Mouse (Mus musculus): Measurements from ENCODE around the gene Wipf3.

DNA sequence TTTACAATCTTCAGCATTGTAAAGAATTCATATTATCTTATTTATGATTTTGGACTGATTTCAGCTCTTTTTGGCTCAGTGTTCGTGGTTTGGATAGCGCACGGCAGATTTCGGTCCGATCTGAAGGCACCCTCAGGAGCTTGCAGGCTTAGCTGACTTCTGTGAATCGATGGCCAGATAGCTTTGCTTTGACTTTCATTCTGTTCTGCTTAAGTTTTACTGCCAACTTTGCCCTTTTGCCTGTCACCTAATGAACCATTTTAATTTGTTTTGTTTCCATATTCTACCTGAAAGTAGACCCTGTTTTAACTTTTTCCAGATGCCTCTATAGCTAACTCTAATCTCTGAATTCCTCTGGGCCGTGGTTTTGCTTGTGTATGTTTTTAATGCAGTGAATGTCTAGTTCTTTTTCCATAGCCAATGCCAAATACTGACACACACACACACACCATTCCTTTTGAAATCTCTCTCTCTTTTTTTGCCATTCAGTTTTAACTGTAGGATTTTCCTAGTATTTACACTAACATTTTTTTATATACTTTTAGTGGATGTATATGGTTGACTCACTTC lies 15.9 kb downstream of the Wipf3 start:
- no peak for TF ChIP-seq POLR2A (IDR thresholded peaks at IDR 0.05; ENCODE audit: insufficient read depth, low read length)
- no peak for TF ChIP-seq CTCF (IDR thresholded peaks at IDR 0.05; ENCODE audit: low read depth, low read length)
